Mouse (Mus musculus) limb, embryonic 11.5 days (tissue): ENCODE measurements around the gene N4bp2l2. TPM values are rescaled to one million over a fixed set of nuclear protein-coding genes. Genes with fewer than 3 reads are reported as not detected.

Experiments used
- ATAC-seq: fragments of 200-750 bp; cut with Nextera tagmentation; 2 replicates; pipeline ENCODE4 v1.8.0; 2017; ENCODE audit warnings: low read depth; ENCODE audit not compliant: insufficient number of reproducible peaks, low FRiP score, low TSS enrichment
- DNase-seq: peaks from one replicate; pipeline ENCODE4 v3.0.0-alpha.2; 2015; ENCODE audit warnings: low spot score
- H3K27ac ChIP-seq: fragments of 300-500 bp; sonication (generic); replicated peaks from 2 replicates; pipeline ENCODE4 v1.5.1; 2014; ENCODE audit warnings: low read depth, mild to moderate bottlenecking, low read length
- H3K27me3 ChIP-seq: fragments of 300-500 bp; sonication (generic); 2 replicates; pipeline ENCODE4 v1.6.1; 2014; ENCODE audit warnings: mild to moderate bottlenecking, low read length, mixed read lengths; ENCODE audit not compliant: control insufficient read depth, insufficient read depth
- H3K36me3 ChIP-seq: fragments of 300-500 bp; sonication (generic); 2 replicates; pipeline ENCODE4 v1.6.1; 2014; ENCODE audit warnings: mild to moderate bottlenecking, low read length, moderate library complexity, mixed read lengths; ENCODE audit not compliant: control insufficient read depth, insufficient read depth
- H3K4me1 ChIP-seq: fragments of 300-500 bp; sonication (generic); 2 replicates; pipeline ENCODE4 v1.6.1; 2014; ENCODE audit warnings: low read length, mixed read lengths; ENCODE audit not compliant: control insufficient read depth, insufficient read depth
- H3K4me2 ChIP-seq: fragments of 300-500 bp; sonication (generic); 2 replicates; pipeline ENCODE4 v1.6.1; 2014; ENCODE audit warnings: low read depth, mild to moderate bottlenecking, moderate library complexity; ENCODE audit not compliant: severe bottlenecking
- H3K4me3 ChIP-seq: fragments of 300-500 bp; sonication (generic); 2 replicates; pipeline ENCODE4 v1.5.1; 2014; ENCODE audit warnings: low read depth, low read length
- H3K9ac ChIP-seq: fragments of 300-500 bp; sonication (generic); 2 replicates; pipeline ENCODE4 v1.6.1; 2014; ENCODE audit warnings: mild to moderate bottlenecking, low read length
- H3K9me3 ChIP-seq: fragments of 300-500 bp; sonication (generic); 2 replicates; pipeline ENCODE4 v1.6.1; 2016; ENCODE audit warnings: low read length; ENCODE audit not compliant: control insufficient read depth
- WGBS: fragments of 180-500 bp; shearing (Covaris S2); extraction: QIAGEN DNeasy Blood & Tissue Kit; methylation state at CpG from one replicate; pipeline ENCODE4 v1.1.7; 2014; 5-methylcytosine and 5-hydroxymethylcytosine counted together
- polyA plus RNA-seq: library from polyadenylated mRNA; unstranded; fragments of >200 nt; fragmentation: Nextera tagmentation; extraction: Ambion mirVana; gene quantifications from 2 replicates; pipeline ENCODE4 v1.2.1, GENCODE M21; 2014

Gene N4bp2l2
- polyA plus RNA-seq, 1 experiment from 2014 or later: 52.4 TPM

GRCm38 (mm10) chr5:150597088-150597487 is 68.9 kb downstream of the N4bp2l2 start, which contains the start of gene N4bp2l1:
TSS of gene N4bp2l1 (minus strand) at chr5:150597188.
- Histone ChIP-seq H3K9ac (no peak within 1 kb of the TSS), H3K36me3 (no peaks in the 10 kb centered on the region), H3K4me1 (peaks cover 4% of the 10 kb centered on the region; the same call in 1 of the 2 replicates), H3K27ac (no peak within 1 kb of the TSS), H3K4me2 (no peak within 1 kb of the TSS), H3K9me3 (no peaks in the 10 kb centered on the region), H3K4me3 (no peak within 1 kb of the TSS), H3K27me3 (peaks cover 27% of the 10 kb centered on the region)
- WGBS: 68% methylated on average over 7 of the region's 7 CpGs
- DNase-seq: no peak
- no peak for ATAC-seq

- Histone ChIP-seq H3K4me3 (no peak overlapping the region), H3K9ac (no peak overlapping the region), H3K27me3 (peaks cover 28% of the 10 kb centered on the region), H3K4me2 (no peak overlapping the region), H3K27ac (no peak overlapping the region), H3K9me3 (no peaks in the 10 kb centered on the region), H3K36me3 (no peaks in the 10 kb centered on the region), H3K4me1 (peaks cover 4% of the 10 kb centered on the region; the same call in 1 of the 2 replicates)
- ATAC-seq (no peak), DNase-seq (no peak)
- 56% methylated on average over 11 of the region's 11 CpGs for WGBS
These were observed 70.5 kb downstream of the N4bp2l2 start for GRCm38 (mm10) chr5:150595366-150596016.

- Histone ChIP-seq H3K4me2 (peak overlapping the region; percentile 100), H3K36me3 (no peaks in the 10 kb centered on the region), H3K27me3 (peaks cover 28% of the 10 kb centered on the region), H3K27ac (no peak overlapping the region), H3K9me3 (no peaks in the 10 kb centered on the region), H3K9ac (peak overlapping the region; percentile 38), H3K4me1 (peaks cover 4% of the 10 kb centered on the region; the same call in 1 of the 2 replicates), H3K4me3 (peak overlapping the region; percentile 64)
- ATAC-seq: peak; percentile 34; the same call in 1 of the 2 replicates
- WGBS: 9% methylated on average over 15 of the region's 17 CpGs
- DNase-seq: no peak
These were observed 71.2 kb downstream of the N4bp2l2 start for GRCm38 (mm10) chr5:150594649-150595339.

GRCm38 (mm10) chr5:150593756-150594648 is 72.0 kb downstream of the N4bp2l2 start:
- under 1% methylated on average over 75 of the region's 102 CpGs for WGBS
- Histone ChIP-seq H3K4me3 (peak overlapping the region; percentile 64), H3K4me2 (peak overlapping the region; percentile 100), H3K4me1 (peaks cover 4% of the 10 kb centered on the region; the same call in 1 of the 2 replicates), H3K9me3 (no peaks in the 10 kb centered on the region), H3K36me3 (no peaks in the 10 kb centered on the region), H3K27me3 (peaks cover 28% of the 10 kb centered on the region), H3K9ac (peak overlapping the region; percentile 38), H3K27ac (no peak overlapping the region)
- DNase-seq (peak; percentile 57), ATAC-seq (peak; percentile 60)

DNA sequence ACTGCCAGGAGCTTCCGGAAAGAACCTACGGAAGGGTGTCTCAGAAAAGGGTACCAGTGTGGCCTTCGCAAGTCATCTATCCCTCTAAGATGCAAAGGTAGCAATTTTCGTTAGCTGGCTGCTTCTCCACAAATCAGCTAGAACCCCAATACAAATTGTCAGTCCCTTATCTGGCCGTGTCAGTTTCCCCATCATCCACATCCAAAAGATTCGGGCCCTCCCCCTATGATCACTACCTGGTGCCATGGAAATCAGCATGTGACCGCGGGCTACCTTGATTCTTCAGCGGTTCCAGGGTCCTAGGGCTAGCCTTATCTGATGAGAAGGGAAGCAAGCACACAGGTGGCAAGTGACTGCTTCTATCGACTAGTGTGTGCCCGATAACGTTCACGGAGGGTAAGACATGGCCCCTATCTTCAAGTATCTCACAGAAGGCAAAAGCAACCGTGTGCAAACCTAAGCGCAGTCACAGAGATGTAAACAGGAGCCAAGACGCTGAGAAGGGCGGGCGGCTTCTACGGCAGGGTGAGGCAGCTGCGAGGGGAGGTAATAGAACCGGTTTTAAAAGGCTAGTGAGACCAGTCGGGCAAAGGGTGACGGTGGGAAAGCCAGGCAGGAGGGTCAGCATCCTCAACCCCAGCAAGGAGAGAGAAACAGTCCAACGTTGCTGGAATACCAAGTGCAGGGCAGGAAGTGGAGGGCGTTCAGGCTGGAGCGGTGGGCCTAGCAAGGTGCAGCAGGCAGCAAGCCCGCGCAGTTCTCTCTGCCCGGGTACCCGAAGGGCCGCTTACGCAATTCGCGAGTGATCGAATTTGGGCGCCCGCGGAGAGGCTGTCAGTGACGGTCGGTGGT is 72.9 kb downstream of the N4bp2l2 start:
- Histone ChIP-seq H3K4me3 (peak overlapping the region; percentile 64), H3K9ac (peak overlapping the region; percentile 38), H3K9me3 (no peaks in the 10 kb centered on the region), H3K27me3 (peaks cover 28% of the 10 kb centered on the region), H3K4me1 (no peaks in the 10 kb centered on the region), H3K36me3 (no peaks in the 10 kb centered on the region), H3K27ac (no peak overlapping the region), H3K4me2 (peak overlapping the region; percentile 100)
- ATAC-seq (peak; percentile 11), DNase-seq (peak; percentile 56)
- WGBS: 11% methylated on average over 29 of the region's 40 CpGs

GRCm38 (mm10) chr5:150592186-150592903 is 73.6 kb downstream of the N4bp2l2 start:
- no peak for ATAC-seq

DNA sequence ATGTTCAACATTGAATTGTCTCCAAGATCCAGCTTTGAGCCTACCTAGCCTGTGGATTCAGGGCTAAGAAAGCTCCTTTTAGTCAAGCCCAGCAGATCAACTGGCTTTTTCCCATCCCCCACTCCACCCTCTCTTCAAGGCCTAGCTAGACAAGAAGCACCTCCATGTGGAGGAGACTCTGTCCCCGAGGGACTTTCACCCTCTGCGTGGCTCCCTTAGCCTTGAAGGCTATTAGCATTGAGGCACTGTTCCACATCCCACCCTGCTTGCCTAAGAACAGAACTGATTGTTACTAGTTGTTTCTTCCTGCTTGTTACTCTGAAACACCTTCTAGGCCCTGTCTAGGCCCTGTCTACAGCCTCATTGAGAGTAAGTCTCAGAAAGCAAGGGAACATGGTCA is 76.0 kb downstream of the N4bp2l2 start:
- H3K4me3 ChIP-seq: no peak overlapping the region
- no peaks in the 10 kb centered on the region for H3K36me3 ChIP-seq
- no peak overlapping the region for H3K9ac ChIP-seq
- no peak for ATAC-seq
- no peak overlapping the region for H3K27ac ChIP-seq
- H3K27me3 ChIP-seq: peaks cover 20% of the 10 kb centered on the region
- no peaks in the 10 kb centered on the region for H3K4me1 ChIP-seq
- no peaks in the 10 kb centered on the region for H3K9me3 ChIP-seq
- WGBS: 63% methylated on average over 2 of the region's 2 CpGs
- no peak for DNase-seq
- no peak overlapping the region for H3K4me2 ChIP-seq

More at GRCm38 (mm10) chr5:150592186-150592903, 73.6 kb downstream of the N4bp2l2 start:
- Histone ChIP-seq H3K4me2 (no peak overlapping the region), H3K4me3 (no peak overlapping the region), H3K9ac (no peak overlapping the region), H3K9me3 (no peaks in the 10 kb centered on the region), H3K4me1 (no peaks in the 10 kb centered on the region), H3K27me3 (peaks cover 28% of the 10 kb centered on the region), H3K36me3 (no peaks in the 10 kb centered on the region), H3K27ac (no peak overlapping the region)
- 68% methylated on average over 13 of the region's 13 CpGs for WGBS
- no peak for DNase-seq
